Mouse (Mus musculus): Measurements from ENCODE around the gene Tbc1d10b.

The Tbc1d10b gene

DNA sequence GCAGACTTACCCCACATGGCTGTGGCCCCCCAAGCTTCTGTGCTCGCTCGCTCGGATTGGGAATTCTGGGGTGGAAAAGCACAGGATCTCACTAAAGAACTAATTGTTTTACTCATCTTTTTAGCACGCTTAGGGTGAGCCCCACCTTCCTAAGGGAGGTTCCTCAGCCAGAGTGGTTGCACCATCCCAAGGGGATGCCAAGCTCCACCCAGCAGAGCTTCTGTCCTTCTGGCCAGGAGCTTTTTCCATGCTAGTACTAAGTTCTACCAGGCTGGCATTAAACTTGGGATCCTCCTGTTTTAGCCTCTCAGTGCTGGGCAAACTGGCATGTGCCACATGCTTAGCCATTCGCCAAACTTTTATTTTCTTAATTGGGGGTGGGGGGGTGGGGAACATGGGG lies 45.7 kb downstream of the Tbc1d10b start:
- DNase-seq (ENCODE audit: extremely low spot score, low spot score), result no peak

DNA sequence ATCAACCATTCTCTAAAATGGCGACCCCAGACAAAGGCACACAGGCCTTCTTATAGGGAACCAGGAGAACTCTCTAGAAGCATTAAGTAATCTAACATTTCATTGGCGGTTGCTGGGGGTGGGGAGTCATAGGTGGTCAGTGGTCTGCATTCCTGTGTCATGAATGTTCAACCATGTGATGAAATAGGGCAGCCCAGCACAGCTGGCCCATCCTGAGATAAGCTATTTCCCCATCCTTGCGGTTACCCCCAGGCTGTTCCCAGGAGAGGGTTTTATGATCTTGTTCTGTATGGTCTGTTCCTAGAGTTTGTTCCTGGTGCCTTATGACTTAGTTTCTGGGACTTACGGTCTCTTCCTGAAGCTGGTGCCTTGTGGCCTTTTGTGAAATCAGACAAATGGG lies 50.7 kb downstream of the Tbc1d10b start:
- DNase-seq (ENCODE audit: extremely low spot score, low spot score), result no peak

DNA sequence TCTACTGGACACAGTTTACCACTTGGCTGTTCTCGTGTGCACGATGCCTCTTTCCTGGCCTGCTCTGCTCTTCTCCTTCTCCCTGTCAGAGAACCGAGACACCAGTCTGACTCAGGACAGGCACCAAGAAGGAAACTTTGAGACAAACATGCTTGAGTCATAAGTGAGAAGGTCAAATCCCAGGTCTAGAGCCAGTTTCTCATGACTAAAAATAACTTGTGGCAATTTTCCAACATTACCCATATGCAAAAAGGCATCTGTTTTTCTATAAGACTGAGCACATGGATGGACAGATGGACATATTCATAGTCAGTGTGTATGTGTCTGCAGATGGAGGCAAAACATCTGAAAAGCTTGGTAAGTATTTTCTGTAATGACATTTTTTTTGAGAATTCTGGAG lies 54.8 kb downstream of the Tbc1d10b start:
- DNase-seq (ENCODE audit: extremely low spot score, low spot score), result no peak

DNA sequence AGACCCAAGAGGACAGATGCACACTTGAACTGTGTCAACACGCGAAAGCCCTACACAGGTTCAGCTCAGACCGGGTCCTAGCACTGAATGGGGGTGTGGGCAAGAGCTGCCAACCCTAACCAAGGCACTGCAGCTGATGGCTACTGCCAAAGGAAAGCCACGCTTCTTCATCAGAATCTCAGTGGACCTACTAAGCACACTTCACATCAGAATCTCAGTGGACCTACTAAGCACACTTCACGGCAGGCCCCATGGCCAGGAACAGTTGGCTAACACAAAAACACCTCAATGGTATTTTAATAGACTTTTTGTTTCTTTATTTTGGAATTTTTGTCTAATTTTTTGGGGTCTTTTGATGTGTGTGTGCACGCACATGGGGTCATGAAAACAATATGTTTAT lies 55.8 kb downstream of the Tbc1d10b start:
- DNase-seq (ENCODE audit: extremely low spot score, low spot score), result no peak

DNA sequence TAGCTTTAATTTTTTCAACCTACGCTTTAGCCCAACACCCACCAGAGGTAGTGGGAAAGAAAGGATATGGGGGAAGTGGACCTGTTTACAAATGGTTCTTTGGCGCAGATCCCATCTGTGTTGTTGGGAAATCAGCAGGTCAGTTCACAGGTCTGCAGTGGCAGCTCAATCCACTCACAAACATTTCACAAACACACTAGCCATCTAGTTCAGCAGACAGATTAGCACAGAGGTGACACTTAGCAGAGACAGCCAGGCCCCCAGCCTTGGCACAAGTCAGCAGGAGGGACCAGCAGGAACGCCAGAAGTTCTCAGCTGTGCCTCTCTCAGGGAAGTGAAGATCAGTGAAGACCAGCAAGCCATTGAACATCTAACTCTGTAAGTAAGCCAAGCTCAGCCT lies 60.4 kb downstream of the Tbc1d10b start:
- DNase-seq (ENCODE audit: extremely low spot score, low spot score), result no peak
